Mouse (Mus musculus): Measurements from ENCODE around the gene Gm5414.

- TF ChIP-seq POLR2A (IDR thresholded peaks at IDR 0.05; ENCODE audit: insufficient read depth, low read length) (no peak), CTCF (IDR thresholded peaks at IDR 0.05; ENCODE audit: low read depth, low read length) (peak; percentile 61), EP300 (IDR thresholded peaks at IDR 0.05; ENCODE audit: insufficient read depth, low read depth, low read length) (no peak)
These were observed 39.8 kb downstream of the Gm5414 start for GRCm38 (mm10) chr15:101588216-101588615.
